Mouse (Mus musculus) ES-Bruce4 (cell line): ENCODE results near the gene Endod1.

Experiments
- EP300 ChIP-seq: IDR thresholded peaks from 2 replicates; pipeline ENCODE4 v1.6.1; 2011; ENCODE audit warnings: low read depth, low read length; ENCODE audit not compliant: insufficient read depth
- POLR2A ChIP-seq: IDR thresholded peaks from one replicate; pipeline ENCODE4 v1.8.1; 2011; ENCODE audit warnings: low read length; ENCODE audit not compliant: insufficient read depth

GRCm38 (mm10) chr9:14313968-14314367 is 67.3 kb downstream of the Endod1 start:
- TF ChIP-seq POLR2A: no peak
- no peak for TF ChIP-seq EP300
